Mouse (Mus musculus): ENCODE results near the gene Gm815.

DNA sequence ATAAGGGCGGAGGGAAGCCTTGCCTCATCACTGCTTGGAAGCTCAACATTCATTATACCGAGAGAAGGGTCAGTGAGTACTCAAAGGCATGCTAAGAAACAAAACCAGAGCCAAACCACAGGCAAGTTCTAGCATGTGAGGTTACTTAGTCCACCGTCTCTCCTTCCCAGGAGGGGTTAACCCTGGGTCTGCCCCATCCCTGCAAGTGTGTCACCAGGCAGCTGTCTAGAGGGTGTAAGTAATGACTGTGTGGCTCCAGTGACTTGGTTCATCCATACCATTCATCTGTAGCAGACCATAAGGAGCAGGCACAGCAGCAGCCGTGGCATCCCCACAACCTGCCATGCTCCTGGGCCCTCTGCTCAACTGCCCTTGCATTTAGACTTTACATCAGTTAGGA, 5.8 kb upstream of the Gm815 start:
- TF ChIP-seq USF1 (IDR thresholded peaks at IDR 0.05; ENCODE audit: low read depth), result no peak
- no peak for TF ChIP-seq POLR2A (IDR thresholded peaks at IDR 0.05; ENCODE audit: insufficient read length, low read depth)
- TF ChIP-seq CEBPB (IDR thresholded peaks at IDR 0.05; ENCODE audit: insufficient read depth, poor library complexity, severe bottlenecking), result no peak
- no peak for TF ChIP-seq MAX (IDR thresholded peaks at IDR 0.05; ENCODE audit: low read depth)
- no peak for TF ChIP-seq REST (IDR thresholded peaks at IDR 0.05; ENCODE audit: insufficient read depth, insufficient read length)
- no peak for TF ChIP-seq TCF12 (IDR thresholded peaks at IDR 0.05; ENCODE audit: insufficient read depth, poor library complexity, severe bottlenecking)
- TF ChIP-seq SRF (IDR thresholded peaks at IDR 0.05; ENCODE audit: control insufficient read depth, insufficient read length, low read depth), result no peak
- TF ChIP-seq POLR2AphosphoS2 (IDR thresholded peaks at IDR 0.05; ENCODE audit: insufficient read length, low read depth), result no peak
- no peak for TF ChIP-seq MYOD1 (IDR thresholded peaks at IDR 0.05; ENCODE audit: control insufficient read depth in 1 of 3, insufficient read length in 2 of 3, low read depth in 2 of 3)
- TF ChIP-seq E2F4 (IDR thresholded peaks at IDR 0.05; ENCODE audit: insufficient read depth), result no peak
- no peak for TF ChIP-seq MYOG (IDR thresholded peaks at IDR 0.05; ENCODE audit: control insufficient read depth in 1 of 3, insufficient read depth in 1 of 3, insufficient read length in 2 of 3, low read depth in 2 of 3)
